Mouse (Mus musculus) heart, embryonic 11.5 days (tissue): ENCODE measurements around the gene Ngb. TPM values are rescaled to one million over a fixed set of nuclear protein-coding genes. Genes with fewer than 3 reads are reported as not detected.

ENCODE experiments used
- ATAC-seq: fragments of 200-750 bp; cut with Nextera tagmentation; replicated peaks from 2 replicates; pipeline ENCODE4 v1.8.0; 2017; ENCODE audit warnings: moderate library complexity; ENCODE audit not compliant: insufficient number of reproducible peaks, low FRiP score, low TSS enrichment
- H3K27ac ChIP-seq: fragments of 300-500 bp; sonication (generic); 2 replicates; pipeline ENCODE4 v1.5.1; 2014; ENCODE audit warnings: mild to moderate bottlenecking, low read depth, low read length
- H3K27me3 ChIP-seq: fragments of 300-500 bp; sonication (generic); 2 replicates; pipeline ENCODE4 v1.6.1; 2014; ENCODE audit warnings: mild to moderate bottlenecking, low read length, mixed read lengths; ENCODE audit not compliant: control insufficient read depth, insufficient read depth
- H3K36me3 ChIP-seq: fragments of 300-500 bp; sonication (generic); 2 replicates; pipeline ENCODE4 v1.6.1; 2014; ENCODE audit warnings: mild to moderate bottlenecking, low read length, moderate library complexity, mixed read lengths; ENCODE audit not compliant: control insufficient read depth, insufficient read depth
- H3K4me1 ChIP-seq: fragments of 300-500 bp; sonication (generic); 2 replicates; pipeline ENCODE4 v1.6.1; 2014; ENCODE audit warnings: low read length; ENCODE audit not compliant: control insufficient read depth, insufficient read depth
- H3K4me2 ChIP-seq: fragments of 300-500 bp; sonication (generic); 2 replicates; pipeline ENCODE4 v1.6.1; 2014; ENCODE audit warnings: mild to moderate bottlenecking, moderate library complexity
- H3K4me3 ChIP-seq: fragments of 300-500 bp; sonication (generic); 2 replicates; pipeline ENCODE4 v1.5.1; 2014; ENCODE audit warnings: low read depth, low read length
- H3K9ac ChIP-seq: fragments of 300-500 bp; sonication (generic); 2 replicates; pipeline ENCODE4 v1.6.1; 2014; ENCODE audit warnings: mild to moderate bottlenecking, low read depth, low read length, moderate library complexity
- H3K9me3 ChIP-seq: fragments of 300-500 bp; sonication (generic); replicated peaks from 2 replicates; pipeline ENCODE4 v1.6.1; 2016; ENCODE audit warnings: low read length; ENCODE audit not compliant: control insufficient read depth
- WGBS: fragments of 180-500 bp; shearing (Covaris S2); extraction: QIAGEN DNeasy Blood & Tissue Kit; methylation state at CpG from one replicate; pipeline ENCODE4 v1.1.7; 2014; ENCODE audit not compliant: insufficient replicate concordance; 5-methylcytosine and 5-hydroxymethylcytosine counted together
- polyA plus RNA-seq: library from polyadenylated mRNA; unstranded; fragments of >200 nt; fragmentation: Nextera tagmentation; extraction: Ambion mirVana; gene quantifications from 2 replicates; pipeline ENCODE4 v1.2.1, GENCODE M21; 2014

Ngb gene
- polyA plus RNA-seq, 1 experiment from 2014 or later = 0.16 TPM

DNA sequence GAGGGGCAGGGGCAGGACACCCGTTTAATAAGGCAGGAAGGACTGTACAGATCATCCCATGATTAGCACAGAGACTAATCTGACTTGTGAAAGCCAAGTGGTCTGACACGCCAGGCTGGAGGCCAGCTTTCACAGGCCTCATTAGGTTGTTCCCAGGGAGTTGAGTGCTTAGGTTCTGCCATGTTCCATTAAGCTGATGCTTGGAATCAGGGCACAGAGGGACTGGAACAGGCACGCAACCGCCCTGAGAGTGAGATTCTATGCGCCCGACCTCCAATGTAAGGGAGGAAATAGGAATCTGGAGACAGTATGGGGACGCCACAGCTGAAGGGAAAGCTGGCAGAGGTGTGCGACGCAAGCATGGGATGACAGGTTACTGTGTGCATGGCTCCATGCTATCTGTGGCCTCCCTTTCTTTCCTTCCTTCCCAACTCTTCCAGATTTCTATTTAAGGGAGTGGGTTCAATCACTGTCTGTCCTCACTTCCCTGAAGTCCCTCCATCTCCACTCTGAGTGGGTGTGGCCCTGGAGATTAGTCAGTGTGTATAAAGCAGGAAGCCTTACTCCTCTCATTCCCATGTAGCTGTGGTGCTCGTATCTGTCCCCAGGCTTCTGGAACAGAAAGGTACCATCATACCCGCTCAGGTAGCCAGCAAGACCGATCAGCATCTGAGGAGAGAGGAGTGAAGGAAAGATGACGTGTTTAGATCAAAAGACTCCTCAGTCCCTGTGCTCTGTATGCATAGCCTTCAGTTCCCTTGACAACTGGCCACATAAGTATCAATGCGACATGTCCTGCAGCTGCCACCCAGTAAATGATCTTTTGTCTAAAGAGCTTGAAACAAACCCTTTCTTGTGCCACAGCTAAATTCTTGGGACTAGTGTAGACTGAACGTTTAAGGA lies 35.4 kb upstream of the Ngb start:
- Histone ChIP-seq H3K4me2 (no peak overlapping the region), H3K27me3 (no peaks in the 10 kb centered on the region), H3K4me3 (no peak overlapping the region), H3K9me3 (no peaks in the 10 kb centered on the region), H3K9ac (no peak overlapping the region), H3K4me1 (peaks cover 9% of the 10 kb centered on the region), H3K36me3 (no peaks in the 10 kb centered on the region; the same call in 1 of the 2 replicates), H3K27ac (no peak overlapping the region)
- no peak for ATAC-seq
- 83% methylated on average over 15 of the region's 15 CpGs for WGBS

- H3K36me3 ChIP-seq = no peaks in the 10 kb centered on the region; the same call in 1 of the 2 replicates
- H3K9ac ChIP-seq = no peak overlapping the region
- ATAC-seq = no peak
- WGBS = 52% methylated on average over 9 of the region's 9 CpGs
- H3K27ac ChIP-seq = no peak overlapping the region
- no peaks in the 10 kb centered on the region for H3K27me3 ChIP-seq
- H3K4me3 ChIP-seq = no peak overlapping the region
- no peaks in the 10 kb centered on the region for H3K9me3 ChIP-seq
- H3K4me2 ChIP-seq = no peak overlapping the region
- H3K4me1 ChIP-seq = peaks cover 10% of the 10 kb centered on the region; the same call in 1 of the 2 replicates
These were observed 30.4 kb upstream of the Ngb start for GRCm38 (mm10) chr12:87132784-87133183.

GRCm38 (mm10) chr12:87132210-87132609 lies 29.9 kb upstream of the Ngb start:
- Histone ChIP-seq H3K4me2 (no peak overlapping the region), H3K9me3 (no peaks in the 10 kb centered on the region), H3K27me3 (no peaks in the 10 kb centered on the region), H3K36me3 (no peaks in the 10 kb centered on the region; the same call in 1 of the 2 replicates), H3K4me1 (peaks cover 10% of the 10 kb centered on the region; the same call in 1 of the 2 replicates), H3K9ac (no peak overlapping the region), H3K27ac (no peak overlapping the region), H3K4me3 (no peak overlapping the region)
- ATAC-seq = no peak
- 77% methylated on average over 6 of the region's 6 CpGs for WGBS

- Histone ChIP-seq H3K36me3 (no peaks in the 10 kb centered on the region; the same call in 1 of the 2 replicates), H3K9me3 (no peaks in the 10 kb centered on the region), H3K27ac (no peak overlapping the region), H3K27me3 (no peaks in the 10 kb centered on the region), H3K9ac (no peak overlapping the region), H3K4me1 (peaks cover 10% of the 10 kb centered on the region; the same call in 1 of the 2 replicates), H3K4me2 (no peak overlapping the region), H3K4me3 (no peak overlapping the region)
- ATAC-seq = no peak
- 47% methylated on average over 3 of the region's 3 CpGs for WGBS
These were observed 29.3 kb upstream of the Ngb start for GRCm38 (mm10) chr12:87131619-87132018.

DNA sequence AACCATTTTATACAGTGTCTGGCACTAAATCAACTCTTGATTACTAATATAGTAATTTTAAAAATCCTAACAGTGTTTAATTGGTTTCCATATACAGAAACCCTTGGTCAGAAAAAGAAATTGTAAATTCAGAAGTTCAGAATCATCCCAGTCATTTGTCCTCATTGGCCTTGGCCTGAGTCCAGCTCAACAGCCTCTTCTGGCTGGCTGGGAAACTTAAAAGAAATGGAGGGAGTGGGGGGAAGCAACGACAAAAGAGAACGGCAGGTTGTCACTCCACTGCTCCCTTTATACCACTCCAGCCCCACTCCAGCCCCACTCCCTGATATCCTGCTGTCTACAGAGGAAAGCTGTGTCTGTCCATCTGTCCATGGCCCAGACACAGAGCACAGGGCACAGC lies 28.8 kb upstream of the Ngb start:
- no peak overlapping the region for H3K9ac ChIP-seq
- no peaks in the 10 kb centered on the region; the same call in 1 of the 2 replicates for H3K36me3 ChIP-seq
- no peak overlapping the region for H3K4me3 ChIP-seq
- H3K4me2 ChIP-seq = no peak overlapping the region
- WGBS = 92% methylated on average over 2 of the region's 2 CpGs
- H3K9me3 ChIP-seq = no peaks in the 10 kb centered on the region
- no peaks in the 10 kb centered on the region for H3K27me3 ChIP-seq
- H3K4me1 ChIP-seq = peaks cover 10% of the 10 kb centered on the region; the same call in 1 of the 2 replicates
- no peak for ATAC-seq
- no peak overlapping the region for H3K27ac ChIP-seq

DNA sequence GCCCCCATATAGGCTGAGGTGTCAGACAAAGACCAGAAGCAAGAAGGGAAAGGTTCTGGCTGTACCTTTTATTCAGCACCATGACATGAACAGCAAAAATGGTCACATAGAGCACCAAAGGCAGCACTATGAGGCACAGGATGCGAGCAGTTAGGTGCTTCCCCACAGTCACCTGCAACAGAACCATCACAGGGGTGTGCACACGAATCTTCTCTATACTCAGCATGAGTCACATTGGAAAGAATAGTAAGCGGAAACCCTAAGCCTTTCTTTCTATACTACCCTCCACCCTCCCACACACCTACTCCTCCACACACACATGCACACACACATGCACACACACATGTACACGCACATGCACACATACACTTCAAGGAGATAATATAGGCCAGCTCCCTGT lies 27.9 kb upstream of the Ngb start:
- peaks cover 10% of the 10 kb centered on the region; the same call in 1 of the 2 replicates for H3K4me1 ChIP-seq
- no peaks in the 10 kb centered on the region for H3K27me3 ChIP-seq
- no peak overlapping the region for H3K27ac ChIP-seq
- H3K9ac ChIP-seq = no peak overlapping the region
- 84% methylated on average over 4 of the region's 4 CpGs for WGBS
- no peaks in the 10 kb centered on the region for H3K9me3 ChIP-seq
- no peak overlapping the region for H3K4me2 ChIP-seq
- no peaks in the 10 kb centered on the region; the same call in 1 of the 2 replicates for H3K36me3 ChIP-seq
- no peak overlapping the region for H3K4me3 ChIP-seq
- ATAC-seq = no peak

DNA sequence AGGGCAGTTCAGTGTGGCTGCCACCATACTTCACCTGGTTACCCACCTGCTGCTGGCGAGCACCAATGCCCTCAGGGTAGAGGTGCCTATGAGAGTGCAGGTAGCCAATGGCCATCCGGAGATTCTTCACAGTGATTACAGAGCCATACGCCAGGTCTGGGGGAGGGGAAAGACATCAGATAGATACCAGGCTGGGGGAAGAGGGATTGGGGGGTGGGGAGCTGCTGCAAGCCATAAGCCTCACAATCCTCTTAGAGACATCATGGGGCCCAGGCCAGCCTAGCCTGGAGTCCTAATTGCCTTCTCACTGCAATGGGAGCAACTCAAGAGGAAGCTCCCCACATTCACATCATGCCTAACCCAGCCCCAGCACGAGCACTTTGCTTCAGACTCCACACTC lies 24.9 kb upstream of the Ngb start:
- Histone ChIP-seq H3K27ac (no peak overlapping the region), H3K36me3 (peaks cover 14% of the 10 kb centered on the region)
- 73% methylated on average over 4 of the region's 4 CpGs for WGBS

GRCm38 (mm10) chr12:87121918-87122589 lies 19.7 kb upstream of the Ngb start:
- 76% methylated on average over 4 of the region's 4 CpGs for WGBS
- Histone ChIP-seq H3K27me3 (no peaks in the 10 kb centered on the region), H3K9ac (no peak overlapping the region), H3K27ac (no peak overlapping the region), H3K9me3 (no peaks in the 10 kb centered on the region), H3K4me1 (no peaks in the 10 kb centered on the region), H3K4me3 (no peak overlapping the region), H3K4me2 (no peak overlapping the region), H3K36me3 (peaks cover 16% of the 10 kb centered on the region)
- ATAC-seq = no peak

More for the DNA sequence above, 24.9 kb upstream of the Ngb start:
- Histone ChIP-seq H3K9ac (no peak overlapping the region), H3K4me3 (no peak overlapping the region), H3K9me3 (no peaks in the 10 kb centered on the region), H3K4me2 (no peak overlapping the region), H3K27me3 (no peaks in the 10 kb centered on the region), H3K4me1 (peaks cover 6% of the 10 kb centered on the region; the same call in 1 of the 2 replicates)
- ATAC-seq = no peak
